Mouse (Mus musculus) CH12.LX (cell line): Measurements from ENCODE around the gene Gm20388. TPM values are rescaled to one million over a fixed set of nuclear protein-coding genes. Genes with fewer than 3 reads are reported as not detected.

Experiments used
- DNase-seq: peaks from one replicate; pipeline ENCODE4 v3.0.0-alpha.2; 2013; ENCODE audit errors: extremely low read depth
- H3K27ac ChIP-seq: 2 replicates; pipeline ENCODE4 v1.5.1; 2012; ENCODE audit warnings: low read depth, mild to moderate bottlenecking, control low read depth, moderate library complexity; ENCODE audit not compliant: insufficient read depth
- H3K27me3 ChIP-seq: replicated peaks from 2 replicates; pipeline ENCODE3; 2012; ENCODE audit warnings: inconsistent platforms
- H3K36me3 ChIP-seq, 2 experiments: replicated peaks in 1 of 2; 2 replicates each; pipeline versions ENCODE3 to v1.6.1; 2012; ENCODE audit warnings: inconsistent platforms in 1 of 2, low read length in 1 of 2, mild to moderate bottlenecking in 1 of 2, mixed read lengths in 1 of 2, moderate library complexity in 1 of 2; ENCODE audit not compliant: control insufficient read depth in 1 of 2, insufficient read depth in 1 of 2
- H3K4me1 ChIP-seq, 2 experiments: 2 replicates each; pipeline ENCODE4 v1.6.1; 2012; ENCODE audit warnings: inconsistent platforms in 1 of 2, moderate library complexity in 1 of 2; ENCODE audit not compliant: insufficient read depth in 2 of 2, control insufficient read depth in 1 of 2
- H3K4me2 ChIP-seq: 2 replicates; pipeline ENCODE4 v1.6.1; 2012; ENCODE audit warnings: low read depth, mild to moderate bottlenecking, control low read depth; ENCODE audit not compliant: poor library complexity, insufficient read depth, severe bottlenecking
- H3K4me3 ChIP-seq, 3 experiments: fragments of 150-350 bp in 1 of 3; sonication (generic) in 1 of 3; replicated peaks in 1 of 3; 2 replicates each; pipeline versions ENCODE3 to v1.5.1; 2011 to 2012; ENCODE audit warnings: low read depth in 2 of 3, low read length in 2 of 3, mild to moderate bottlenecking in 2 of 3, moderate library complexity in 2 of 3, control low read depth in 1 of 3, improper control_type of control experiment in 1 of 3, inconsistent platforms in 1 of 3, mixed read lengths in 1 of 3; ENCODE audit not compliant: poor library complexity in 1 of 3
- H3K79me2 ChIP-seq: replicated peaks from 2 replicates; pipeline ENCODE4 v1.6.1; 2012; ENCODE audit warnings: mild to moderate bottlenecking, moderate library complexity; ENCODE audit not compliant: control insufficient read depth, poor library complexity, insufficient read depth, severe bottlenecking; ENCODE audit errors: extremely low read depth
- H3K9ac ChIP-seq: 2 replicates; pipeline ENCODE4 v1.6.1; 2012; ENCODE audit warnings: low read depth, mild to moderate bottlenecking, control low read depth, moderate library complexity; ENCODE audit not compliant: insufficient read depth
- H3K9me3 ChIP-seq: replicated peaks from 2 replicates; pipeline ENCODE3; 2012; ENCODE audit warnings: low read length, inconsistent platforms, mixed read lengths
- CHD2 ChIP-seq: IDR thresholded peaks from 2 replicates; pipeline ENCODE4 v1.6.1; 2011; ENCODE audit warnings: low read length, improper control_type of control experiment
- ETS1 ChIP-seq: conservative IDR thresholded peaks from 2 replicates; pipeline ENCODE4 v1.6.1; 2012; ENCODE audit warnings: low read depth, mild to moderate bottlenecking, inconsistent platforms, low read length, improper control_type of control experiment, moderate library complexity
- HCFC1 ChIP-seq: IDR thresholded peaks from 2 replicates; pipeline ENCODE4 v1.6.1; 2012; ENCODE audit warnings: low read depth, mild to moderate bottlenecking, inconsistent platforms, low read length, improper control_type of control experiment
- JUND ChIP-seq: conservative IDR thresholded peaks from 2 replicates; pipeline ENCODE4 v1.6.1; 2011; ENCODE audit warnings: low read depth, low read length, improper control_type of control experiment
- MAFK ChIP-seq: IDR thresholded peaks from 2 replicates; pipeline ENCODE4 v1.6.1; 2011; ENCODE audit warnings: low read length, improper control_type of control experiment; ENCODE audit not compliant: insufficient replicate concordance
- MAX ChIP-seq: IDR thresholded peaks from 2 replicates; pipeline ENCODE4 v1.6.1; 2011; ENCODE audit warnings: low read length, improper control_type of control experiment
- MXI1 ChIP-seq: IDR thresholded peaks from 2 replicates; pipeline ENCODE4 v1.6.1; 2011; ENCODE audit warnings: mild to moderate bottlenecking, low read depth, low read length, improper control_type of control experiment
- MYC ChIP-seq: IDR thresholded peaks from 2 replicates; pipeline ENCODE4 v1.6.1; 2011; ENCODE audit warnings: low read depth, mild to moderate bottlenecking, improper control_type of control experiment, low read length
- NELFE ChIP-seq: IDR thresholded peaks from 2 replicates; pipeline ENCODE4 v1.6.1; 2011; ENCODE audit warnings: low read depth, low read length, improper control_type of control experiment
- PAX5 ChIP-seq: IDR thresholded peaks from 2 replicates; pipeline ENCODE4 v1.6.1; 2012; ENCODE audit warnings: low read length, inconsistent platforms, mixed read lengths
- POLR2A ChIP-seq: IDR thresholded peaks from 2 replicates; pipeline ENCODE4 v1.6.1; 2011; ENCODE audit warnings: low read depth, mild to moderate bottlenecking, improper control_type of control experiment, low read length
- POLR2AphosphoS2 ChIP-seq: IDR thresholded peaks from 2 replicates; pipeline ENCODE4 v1.6.1; 2011; ENCODE audit warnings: low read depth, low read length, improper control_type of control experiment
- TCF12 ChIP-seq: IDR thresholded peaks from 2 replicates; pipeline ENCODE4 v1.6.1; 2014; ENCODE audit warnings: low read depth, mild to moderate bottlenecking, inconsistent platforms, low read length, improper control_type of control experiment
- USF1 ChIP-seq: IDR thresholded peaks from 2 replicates; pipeline ENCODE4 v1.6.1; 2014; ENCODE audit warnings: low read depth, mild to moderate bottlenecking, inconsistent platforms, low read length, improper control_type of control experiment
- ZC3H11A ChIP-seq: IDR thresholded peaks from 2 replicates; pipeline ENCODE4 v1.6.1; 2012; ENCODE audit warnings: low read depth, mild to moderate bottlenecking, inconsistent platforms, low read length, improper control_type of control experiment
- ZKSCAN1 ChIP-seq: IDR thresholded peaks from 2 replicates; pipeline ENCODE4 v1.6.1; 2012; ENCODE audit warnings: low read depth, inconsistent platforms, low read length, improper control_type of control experiment, borderline replicate concordance
- dilution Hi-C: fragments of 300-500 bp; cut with MboI; formaldehyde crosslinking; loops from 2 replicates; pipeline ENCODE4 v1.14.3; 2020; ENCODE audit warnings: low sequenced_read_pairs; ENCODE audit not compliant: extremely low pct_unique_long_range_greater_than_20kb, extremely low pct_ligation_motif_present
- in situ Hi-C: fragments of 300-500 bp; cut with MboI; formaldehyde crosslinking; loops from 3 replicates; pipeline ENCODE4 v1.14.3; 2019; ENCODE audit warnings: low sequenced_read_pairs, low pct_ligation_motif_present, low pct_unique_long_range_greater_than_20kb, mixed read lengths
- polyA plus RNA-seq: library from polyadenylated mRNA; unstranded; fragments of >175 nt; gene quantifications from 2 replicates; pipeline ENCODE4 v1.2.1, GENCODE M21; 2012; ENCODE audit warnings: low read depth; ENCODE audit not compliant: insufficient read length
- total RNA-seq, 2 experiments: library from RNA; depleted of rRNA; stranded (reverse); fragments of 300-350 nt in 1 of 2; fragments of >200 nt in 1 of 2; gene quantifications; 2 replicates each; pipeline ENCODE4 v1.2.3; 2012 to 2014

The Gm20388 gene
- total and polyA plus RNA-seq, 3 experiments: 14.8 to 26.3 (median 22.2) TPM

GRCm38 (mm10) chr8:122651326-122651921, 2740.8 kb downstream of the Gm20388 start:
- Histone ChIP-seq H3K9ac (no peak overlapping the region), H3K27me3 (no peaks in the 10 kb centered on the region), H3K36me3 (peaks cover 45 to 98% of the 10 kb centered on the region in 2 experiments), H3K4me3 (no peak overlapping the region), H3K4me1 (peaks cover 11 to 54% of the 10 kb centered on the region in 2 experiments), H3K79me2 (no peaks in the 10 kb centered on the region; the same call in 1 of the 2 replicates), H3K9me3 (no peaks in the 10 kb centered on the region), H3K4me2 (no peak overlapping the region), H3K27ac (no peak overlapping the region)
- dilution Hi-C loops (no loop called here), in situ Hi-C loops (no loop called here)
- TF ChIP-seq ZKSCAN1 (no peak), ZC3H11A (no peak), CHD2 (no peak), MYC (no peak), USF1 (no peak), MAX (no peak), MXI1 (no peak), PAX5 (no peak)
- DNase-seq: no peak

- Histone ChIP-seq H3K27me3 (no peaks in the 10 kb centered on the region), H3K4me2 (no peak overlapping the region), H3K79me2 (no peaks in the 10 kb centered on the region; the same call in 1 of the 2 replicates), H3K27ac (no peak overlapping the region), H3K9ac (no peak overlapping the region), H3K4me3 (no peak overlapping the region), H3K4me1 (peaks cover 11 to 46% of the 10 kb centered on the region in 2 experiments), H3K9me3 (no peaks in the 10 kb centered on the region), H3K36me3 (peaks cover 35 to 100% of the 10 kb centered on the region in 2 experiments)
- in situ Hi-C loops: no loop called here
- no peak for TF ChIP-seq POLR2AphosphoS2
- TF ChIP-seq HCFC1: no peak
- TF ChIP-seq NELFE: no peak
- no peak for TF ChIP-seq MXI1
- TF ChIP-seq JUND: no peak
- TF ChIP-seq MYC: no peak
- no peak for TF ChIP-seq ETS1
- TF ChIP-seq POLR2A: no peak
- no peak for TF ChIP-seq MAFK
- TF ChIP-seq USF1: no peak
- no peak for TF ChIP-seq TCF12
- DNase-seq: no peak
- dilution Hi-C loops: no loop called here
Observed at GRCm38 (mm10) chr8:122652643-122653042, 2742.0 kb downstream of the Gm20388 start.
